Mouse (Mus musculus): Measurements from ENCODE around the gene Vac14. TPM values are rescaled to one million over a fixed set of nuclear protein-coding genes. Genes with fewer than 3 reads are reported as not detected.
"Not testable (repeated sequence)": the region's sequence is repeated elsewhere in the genome, so short reads cannot be mapped to it uniquely, and the experiment has no call there.

The Vac14 gene
- polyA plus RNA-seq, 1 experiment from 2014 or later: 33.6 TPM

DNA sequence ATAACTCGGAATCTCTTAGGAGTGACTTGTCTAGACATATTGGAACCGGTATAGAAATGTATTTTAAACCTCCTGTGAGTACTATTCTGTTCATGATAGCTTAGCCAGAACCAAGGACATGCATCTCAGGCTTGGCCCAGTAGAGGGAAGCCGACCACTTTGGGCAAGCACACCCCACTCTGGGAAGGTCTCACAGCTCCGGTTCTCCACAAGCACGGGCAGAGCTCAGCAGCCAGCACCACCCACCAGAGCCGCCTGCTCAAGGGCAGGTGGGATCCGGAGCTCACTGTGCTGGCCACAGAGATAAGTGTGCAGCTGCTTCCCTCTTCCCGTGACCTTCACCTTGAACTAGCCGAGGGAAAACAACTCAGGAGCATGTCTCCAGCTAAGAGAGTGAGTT lies 32.5 kb downstream of the Vac14 start:
- Histone ChIP-seq H3K4me3 (no peak overlapping the region), H3K27me3 (no peaks in the 10 kb centered on the region), H3K9me3 (no peaks in the 10 kb centered on the region), H3K36me3 (peaks cover 9% of the 10 kb centered on the region), H3K9ac (no peak overlapping the region), H3K4me2 (no peak overlapping the region), H3K27ac (replicated peaks) (no peak overlapping the region), H3K4me1 (replicated peaks) (no peaks in the 10 kb centered on the region)
- WGBS: 88% methylated on average over 9 of the region's 9 CpGs
- no peak for ATAC-seq (ENCODE audit: low FRiP score, low read depth)

DNA sequence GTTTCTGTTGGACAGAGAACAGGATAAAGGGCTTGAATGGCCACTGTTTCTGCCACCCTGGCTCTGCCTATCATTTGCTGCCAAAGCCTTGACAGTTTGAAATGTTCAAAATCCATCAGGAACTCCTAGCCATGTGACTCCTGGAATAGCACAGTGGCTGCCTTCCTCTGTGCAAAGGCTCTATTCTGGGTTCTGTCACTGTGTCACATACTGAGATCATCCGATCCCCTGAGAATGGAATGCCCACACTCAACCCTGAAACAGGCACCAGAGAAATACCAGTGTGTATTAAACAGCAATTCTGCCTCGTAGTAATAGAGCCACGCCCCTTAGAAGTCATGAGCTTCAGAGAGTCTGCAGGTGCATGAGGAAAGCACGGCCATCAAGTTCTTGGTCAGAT lies 33.5 kb downstream of the Vac14 start:
- peaks cover 9% of the 10 kb centered on the region for H3K36me3 ChIP-seq
- no peak overlapping the region for H3K4me2 ChIP-seq
- WGBS: 91% methylated on average over 4 of the region's 4 CpGs
- no peak overlapping the region for H3K27ac ChIP-seq (replicated peaks)
- H3K27me3 ChIP-seq: no peaks in the 10 kb centered on the region
- no peaks in the 10 kb centered on the region for H3K9me3 ChIP-seq
- H3K9ac ChIP-seq: no peak overlapping the region
- ATAC-seq (ENCODE audit: low FRiP score, low read depth): no peak
- H3K4me3 ChIP-seq: no peak overlapping the region
- no peaks in the 10 kb centered on the region for H3K4me1 ChIP-seq (replicated peaks)

DNA sequence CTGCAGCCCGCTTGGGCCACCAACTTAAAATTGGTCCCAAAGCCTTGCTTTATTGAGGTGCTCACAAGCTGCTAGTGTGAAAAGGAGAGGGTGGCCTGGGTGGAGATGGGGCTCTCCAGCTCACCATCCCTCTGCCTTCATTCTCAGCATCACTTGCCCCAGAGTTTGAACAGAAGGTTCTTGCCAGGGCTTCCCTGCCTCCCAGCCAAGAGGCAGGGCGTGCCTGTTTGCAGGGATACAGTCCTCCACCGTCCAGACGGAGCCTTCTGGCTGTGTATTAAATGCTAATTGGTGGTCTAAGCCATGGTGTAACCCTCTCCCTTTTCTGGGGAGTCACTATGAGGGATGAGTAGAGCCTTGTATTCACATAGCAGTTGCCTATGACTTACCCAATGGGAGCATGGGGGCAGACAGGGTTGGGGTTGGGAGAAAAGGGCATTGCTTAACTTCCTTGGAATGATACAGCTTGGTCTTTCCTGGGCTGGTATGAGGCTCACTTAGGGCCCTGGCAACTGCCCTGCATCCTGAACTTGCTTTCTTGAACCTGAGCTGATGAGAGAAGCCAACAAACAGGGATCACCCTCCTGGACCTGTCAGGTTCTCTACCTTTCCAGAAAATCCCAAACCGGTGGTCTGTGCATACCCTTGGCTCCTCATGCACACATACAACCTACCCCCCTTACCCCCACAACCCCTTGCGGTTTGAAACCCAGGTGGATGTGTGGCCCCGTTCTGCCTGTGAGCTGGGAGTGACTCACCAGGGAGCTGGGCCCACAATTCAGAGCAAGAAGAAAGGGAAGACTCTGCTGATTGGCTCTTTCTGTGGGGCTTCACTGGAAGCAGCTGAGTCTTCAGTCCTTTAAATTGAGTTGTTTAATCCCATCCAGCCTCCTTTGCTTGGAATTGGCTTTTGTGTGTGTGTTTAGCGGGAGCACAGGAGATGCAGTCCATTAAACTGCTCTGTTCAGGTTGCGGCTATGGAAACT lies 36.0 kb downstream of the Vac14 start:
- 0 out of 2 replicates have a peak overlapping the region, but pooled peaks have one; percentile 31 for H3K27ac ChIP-seq (replicated peaks)
- H3K4me2 ChIP-seq: no peak overlapping the region
- no peak overlapping the region for H3K9ac ChIP-seq
- no peaks in the 10 kb centered on the region for H3K9me3 ChIP-seq
- no peak overlapping the region for H3K4me3 ChIP-seq
- WGBS: 75% methylated on average over 9 of the region's 9 CpGs
- H3K36me3 ChIP-seq: peaks cover 12% of the 10 kb centered on the region
- H3K27me3 ChIP-seq: no peaks in the 10 kb centered on the region
- ATAC-seq (ENCODE audit: low FRiP score, low read depth): no peak
- H3K4me1 ChIP-seq (replicated peaks): no peaks in the 10 kb centered on the region

DNA sequence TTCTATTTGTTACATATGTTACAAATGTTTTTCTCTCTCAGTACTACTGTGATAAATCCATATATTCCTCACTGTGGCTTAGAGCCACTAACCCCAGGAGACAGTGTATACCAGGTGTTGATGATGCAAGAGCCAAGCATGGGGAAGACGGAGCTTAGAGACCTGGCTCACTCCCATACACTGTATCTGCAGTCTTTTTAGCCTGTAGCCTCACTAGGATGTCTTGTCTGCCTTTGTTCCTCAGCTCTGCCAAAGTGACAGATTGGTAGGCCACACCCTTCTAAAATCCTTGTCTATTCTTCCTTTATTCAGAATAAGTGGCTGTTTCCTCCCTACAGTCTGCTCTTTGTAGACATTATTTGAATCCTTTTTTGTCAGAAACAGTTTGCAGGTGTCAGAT lies 37.4 kb downstream of the Vac14 start:
- Histone ChIP-seq H3K27me3 (no peaks in the 10 kb centered on the region), H3K9ac (no peak overlapping the region), H3K4me2 (no peak overlapping the region), H3K4me1 (replicated peaks) (no peaks in the 10 kb centered on the region), H3K36me3 (peaks cover 8% of the 10 kb centered on the region; the same call in 1 of the 2 replicates), H3K27ac (replicated peaks) (no peak overlapping the region), H3K9me3 (no peaks in the 10 kb centered on the region), H3K4me3 (no peak overlapping the region)
- WGBS: 68% methylated on average over 1 of the region's 1 CpGs
- ATAC-seq (ENCODE audit: low FRiP score, low read depth): no peak

DNA sequence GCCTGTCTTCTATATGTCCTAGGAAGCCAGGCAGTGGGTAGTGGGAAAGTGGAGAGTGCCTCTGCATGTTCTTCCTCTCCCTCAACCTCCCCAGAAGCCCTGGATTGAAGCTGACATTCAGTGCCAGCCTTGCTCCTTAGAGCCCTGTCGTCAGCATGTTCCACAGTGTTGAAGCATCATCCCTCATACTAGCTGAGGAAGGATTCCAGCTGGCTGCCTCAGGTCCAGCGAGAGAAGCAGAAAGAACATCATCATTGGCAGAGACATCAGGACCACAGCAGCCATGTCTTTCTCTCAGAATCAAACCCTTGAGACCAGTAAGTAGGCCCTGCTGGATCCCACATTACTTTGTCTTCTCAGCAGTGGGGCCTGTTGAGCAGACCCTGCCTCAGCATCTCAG lies 39.3 kb downstream of the Vac14 start:
- Histone ChIP-seq H3K4me3 (no peak overlapping the region), H3K4me1 (replicated peaks) (peaks cover 2% of the 10 kb centered on the region), H3K36me3 (peaks cover 13% of the 10 kb centered on the region; the same call in 1 of the 2 replicates), H3K27me3 (no peaks in the 10 kb centered on the region), H3K9me3 (no peaks in the 10 kb centered on the region), H3K4me2 (no peak overlapping the region), H3K9ac (no peak overlapping the region), H3K27ac (replicated peaks) (no peak overlapping the region)
- WGBS: 91% methylated on average over 2 of the region's 2 CpGs
- ATAC-seq (ENCODE audit: low FRiP score, low read depth): no peak

DNA sequence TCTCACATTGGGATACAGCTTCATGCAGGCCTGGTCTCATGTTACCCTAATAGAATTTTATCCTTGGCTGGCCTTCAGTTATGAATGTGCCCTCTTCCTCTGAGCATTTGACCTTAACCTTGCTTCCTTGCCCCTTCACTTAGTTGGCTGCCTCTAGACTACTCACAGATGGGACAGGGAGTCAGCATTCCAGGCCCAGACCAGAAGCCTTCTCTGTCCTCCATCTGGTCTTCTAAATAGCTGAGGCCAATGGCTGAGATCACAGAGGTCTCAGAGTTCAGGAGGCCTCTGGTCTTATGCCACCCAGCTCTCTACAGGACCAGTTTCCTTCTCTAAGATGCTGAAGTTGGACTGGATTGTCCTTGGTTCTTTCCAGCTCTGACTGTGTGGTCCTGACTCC lies 41.7 kb downstream of the Vac14 start:
- no peak for ATAC-seq (ENCODE audit: low FRiP score, low read depth)
- H3K36me3 ChIP-seq: peaks cover 13% of the 10 kb centered on the region; the same call in 1 of the 2 replicates

DNA sequence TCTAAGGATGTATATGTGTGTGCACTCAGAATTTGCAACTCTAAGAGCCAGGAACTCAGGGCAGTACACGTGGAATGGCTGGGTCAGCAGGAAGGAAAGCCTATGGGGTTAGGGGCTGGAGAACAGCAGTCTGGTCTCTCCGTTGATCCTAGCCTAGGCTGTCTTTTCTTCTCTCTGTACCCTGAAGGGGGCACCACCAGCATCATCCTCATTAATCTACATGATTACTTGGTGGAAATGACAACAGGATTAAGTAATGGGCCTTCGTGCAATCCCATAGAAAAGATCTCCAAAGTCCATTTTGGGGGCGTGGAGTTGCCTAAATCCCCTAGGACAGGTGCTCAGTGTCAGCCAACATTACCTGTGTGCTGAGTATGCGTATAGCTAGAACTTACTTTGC lies 44.2 kb downstream of the Vac14 start:
- no peak overlapping the region for H3K9ac ChIP-seq
- peak overlapping the region; percentile 90 for H3K27ac ChIP-seq (replicated peaks)
- H3K4me2 ChIP-seq: no peak overlapping the region
- H3K36me3 ChIP-seq: peaks cover 11% of the 10 kb centered on the region; the same call in 1 of the 2 replicates
- no peaks in the 10 kb centered on the region for H3K9me3 ChIP-seq
- no peak overlapping the region for H3K4me3 ChIP-seq
- peaks cover 29% of the 10 kb centered on the region for H3K4me1 ChIP-seq (replicated peaks)
- ATAC-seq (ENCODE audit: low FRiP score, low read depth): no peak
- no peaks in the 10 kb centered on the region for H3K27me3 ChIP-seq
- WGBS: 78% methylated on average over 5 of the region's 5 CpGs

More for the DNA sequence above, 41.7 kb downstream of the Vac14 start:
- Histone ChIP-seq H3K9ac (no peak overlapping the region), H3K9me3 (no peaks in the 10 kb centered on the region), H3K27ac (replicated peaks) (no peak overlapping the region), H3K4me1 (replicated peaks) (peaks cover 26% of the 10 kb centered on the region), H3K27me3 (no peaks in the 10 kb centered on the region), H3K4me3 (no peak overlapping the region), H3K4me2 (no peak overlapping the region)

DNA sequence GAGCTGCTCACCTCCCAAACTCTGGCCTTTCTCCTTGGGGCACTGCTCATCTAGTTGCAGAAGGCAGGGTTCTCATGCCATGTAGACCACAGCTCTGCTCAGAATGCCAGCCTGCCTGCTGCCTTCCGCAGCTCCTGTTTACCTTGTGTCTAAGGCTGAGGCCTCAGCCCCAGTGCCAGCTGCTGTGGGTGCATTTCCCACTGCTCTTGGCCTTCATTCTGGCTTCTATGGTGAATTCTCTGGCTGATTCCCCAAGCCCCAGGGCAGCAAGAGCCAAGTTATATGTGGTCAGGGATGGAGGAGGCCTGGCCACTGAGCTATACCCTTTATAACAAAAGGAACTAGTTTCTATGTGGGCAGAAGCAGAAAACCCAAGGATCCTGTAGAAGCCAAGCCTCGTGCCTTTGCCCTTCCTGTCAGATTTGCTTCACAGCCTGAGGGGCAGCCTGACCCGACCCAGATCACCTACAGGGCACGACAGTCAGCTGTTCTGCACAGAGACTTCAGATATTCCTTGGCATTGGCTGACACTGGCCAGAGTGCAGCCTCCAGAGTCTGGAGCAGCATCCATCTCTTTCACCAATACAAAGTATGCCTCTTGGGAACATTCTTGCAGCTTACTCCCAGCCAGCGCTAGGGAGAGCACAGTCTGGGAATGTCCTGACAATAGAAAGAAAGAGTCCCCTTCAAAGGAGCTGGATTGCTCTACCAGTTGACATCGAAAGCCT lies 44.8 kb downstream of the Vac14 start:
- H3K27ac ChIP-seq (replicated peaks): peak overlapping the region; percentile 90
- H3K4me3 ChIP-seq: no peak overlapping the region
- H3K4me1 ChIP-seq (replicated peaks): peaks cover 29% of the 10 kb centered on the region
- H3K4me2 ChIP-seq: no peak overlapping the region
- peak overlapping the region; percentile 17; the same call in 1 of the 2 replicates for H3K9ac ChIP-seq
- peak; percentile 52 for ATAC-seq (ENCODE audit: low FRiP score, low read depth)
- H3K27me3 ChIP-seq: no peaks in the 10 kb centered on the region
- H3K36me3 ChIP-seq: peaks cover 7% of the 10 kb centered on the region; the same call in 1 of the 2 replicates
- H3K9me3 ChIP-seq: no peaks in the 10 kb centered on the region
- 60% methylated on average over 6 of the region's 6 CpGs for WGBS

DNA sequence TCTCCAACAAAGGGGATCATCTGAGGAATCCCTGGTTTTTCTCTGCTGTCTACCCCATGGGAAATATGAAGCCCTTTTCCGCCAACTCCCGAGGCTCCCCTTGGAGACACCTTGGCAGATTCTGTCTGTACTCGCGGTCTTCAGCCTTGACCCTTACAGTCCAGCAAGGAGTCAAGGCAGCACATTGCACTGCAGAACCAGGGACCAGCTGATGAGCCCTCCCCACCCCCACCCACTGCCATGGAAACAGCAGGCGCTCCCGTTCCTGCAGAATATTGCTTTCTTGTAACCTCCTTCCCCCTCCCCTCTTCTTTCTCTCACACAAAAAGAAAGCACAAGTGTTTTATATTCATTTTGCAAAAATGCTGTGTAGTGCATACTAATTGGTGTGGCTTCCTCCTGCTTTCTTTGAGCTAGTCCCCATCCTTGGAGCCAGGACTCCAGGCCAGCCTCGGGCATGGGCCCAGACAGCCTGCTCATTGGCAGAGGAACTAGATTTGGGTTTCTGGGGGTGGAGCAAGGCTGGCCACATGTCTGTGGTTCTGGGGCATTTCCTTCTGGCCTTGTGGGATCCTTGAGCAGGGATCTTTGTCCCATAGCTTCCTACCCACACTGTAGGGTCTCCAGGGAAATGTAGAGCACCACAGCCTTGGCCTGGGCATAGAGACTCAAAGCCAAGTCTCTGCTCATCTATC lies 46.0 kb downstream of the Vac14 start:
- Histone ChIP-seq H3K9ac (no peak overlapping the region), H3K4me3 (no peak overlapping the region), H3K4me1 (replicated peaks) (peaks cover 29% of the 10 kb centered on the region), H3K9me3 (no peaks in the 10 kb centered on the region), H3K4me2 (no peak overlapping the region), H3K36me3 (peaks cover 7% of the 10 kb centered on the region; the same call in 1 of the 2 replicates), H3K27ac (replicated peaks) (peak overlapping the region; percentile 90), H3K27me3 (no peaks in the 10 kb centered on the region)
- ATAC-seq (ENCODE audit: low FRiP score, low read depth): peak; percentile 92
- WGBS: 26% methylated on average over 7 of the region's 7 CpGs

DNA sequence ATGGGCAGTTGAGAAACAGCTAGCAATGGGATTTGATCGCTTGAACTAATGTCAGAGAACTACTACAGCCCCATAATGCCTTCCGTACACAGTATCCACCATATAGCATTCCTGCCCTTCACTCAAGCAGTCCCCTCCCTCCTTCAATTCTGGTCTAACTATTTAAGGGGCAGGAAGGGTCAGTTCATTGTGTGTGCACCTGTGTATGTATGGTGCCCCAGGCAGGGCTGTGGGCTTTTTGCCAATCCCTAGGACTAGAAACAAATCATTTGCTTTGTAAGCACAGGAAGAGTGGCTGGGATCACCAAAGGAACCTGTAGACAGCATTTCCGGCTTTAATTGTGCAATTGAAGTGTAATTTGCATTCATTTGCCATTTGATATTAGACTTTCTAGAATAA lies 46.6 kb downstream of the Vac14 start:
- H3K9ac ChIP-seq: no peak overlapping the region
- peaks cover 29% of the 10 kb centered on the region for H3K4me1 ChIP-seq (replicated peaks)
- H3K27me3 ChIP-seq: no peaks in the 10 kb centered on the region
- 61% methylated on average over 3 of the region's 3 CpGs for WGBS
- no peaks in the 10 kb centered on the region for H3K9me3 ChIP-seq
- peak overlapping the region; percentile 90 for H3K27ac ChIP-seq (replicated peaks)
- ATAC-seq (ENCODE audit: low FRiP score, low read depth): no peak
- H3K4me2 ChIP-seq: no peak overlapping the region
- H3K4me3 ChIP-seq: no peak overlapping the region
- peaks cover 7% of the 10 kb centered on the region; the same call in 1 of the 2 replicates for H3K36me3 ChIP-seq

DNA sequence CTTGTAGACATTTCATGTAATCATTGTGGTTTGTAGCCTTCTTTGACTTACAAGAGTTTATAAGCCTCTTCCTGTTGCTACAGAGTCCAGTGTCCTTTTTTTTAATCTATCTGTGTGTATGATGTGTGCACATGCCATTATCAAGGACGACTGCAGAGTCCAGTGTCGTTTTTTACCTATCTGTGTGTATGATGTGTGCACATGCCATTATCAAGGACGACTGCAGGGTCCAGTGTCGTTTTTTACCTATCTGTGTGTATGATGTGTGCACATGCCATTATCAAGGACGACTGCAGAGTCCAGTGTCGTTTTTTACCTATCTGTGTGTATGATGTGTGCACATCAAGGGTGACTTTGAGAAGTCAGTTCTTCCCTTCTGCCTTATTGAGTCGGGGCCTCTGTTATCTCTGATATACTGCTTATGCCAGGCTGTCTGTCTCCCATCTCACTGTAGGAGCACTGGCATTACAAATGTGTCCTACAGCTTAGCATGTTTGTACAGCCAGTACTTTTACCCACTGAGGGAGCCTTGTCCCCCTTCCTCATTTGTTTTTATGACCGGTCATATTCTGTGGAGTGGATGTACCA lies 49.3 kb downstream of the Vac14 start:
- H3K27me3 ChIP-seq; H3K4me3 ChIP-seq; H3K36me3 ChIP-seq; ATAC-seq (ENCODE audit: low FRiP score, low read depth); H3K4me2 ChIP-seq; H3K27ac ChIP-seq (replicated peaks); H3K9ac ChIP-seq; H3K9me3 ChIP-seq: not testable (repeated sequence)
- 89% methylated on average over 8 of the region's 8 CpGs for WGBS
- peaks cover 31% of the 10 kb centered on the region for H3K4me1 ChIP-seq (replicated peaks)

Data from hindbrain, embryonic 15.5 days (tissue).